In genomic region chr19:45999378-45999777, GRCm38 (mm10) we compare ENCODE assay signal across 1 mouse cellular context.
TF ChIP-seq lines count a peak whose summit lies in the region.

No protein-coding gene starts in this region.

TF ChIP-seq in CH12.LX, 34 proteins besides CTCF, POLR2A, EP300 and RAD21 (continued from another document):
- TF ChIP-seq ELF1 (IDR thresholded peaks at IDR 0.05; ENCODE audit: low read depth, low read length) = no peak
- no peak for TF ChIP-seq ZC3H11A (IDR thresholded peaks at IDR 0.05; ENCODE audit: low read depth, low read length)
- no peak for TF ChIP-seq MEF2A (IDR thresholded peaks at IDR 0.05; ENCODE audit: borderline replicate concordance, low read depth, low read length)
- no peak for TF ChIP-seq CHD1 (IDR thresholded peaks at IDR 0.05; ENCODE audit: low read depth, low read length)
- TF ChIP-seq ETS1 (conservative IDR thresholded peaks at IDR 0.05; ENCODE audit: low read depth, low read length) = no peak
- TF ChIP-seq ZMIZ1 (IDR thresholded peaks at IDR 0.05; ENCODE audit: low read depth, low read length) = no peak
- TF ChIP-seq TCF12 (IDR thresholded peaks at IDR 0.05; ENCODE audit: low read depth, low read length) = no peak
- no peak for TF ChIP-seq NRF1 (IDR thresholded peaks at IDR 0.05; ENCODE audit: low read depth, low read length)
